Mouse (Mus musculus) heart, embryonic 16.5 days (tissue): ENCODE data around the gene Gli1. TPM values are rescaled to one million over a fixed set of nuclear protein-coding genes. Genes with fewer than 3 reads are reported as not detected.

ENCODE experiments used
- ATAC-seq: fragments of 200-750 bp; cut with Nextera tagmentation; replicated peaks from 2 replicates; pipeline ENCODE4 v1.8.0; 2017; ENCODE audit warnings: moderate number of reproducible peaks; ENCODE audit not compliant: insufficient read depth, low FRiP score; ENCODE audit errors: extremely low read depth
- H3K27ac ChIP-seq: fragments of 300-500 bp; sonication (generic); 2 replicates; pipeline ENCODE4 v1.5.1; 2014; ENCODE audit warnings: mild to moderate bottlenecking, low read length, control low read depth, moderate library complexity
- H3K27me3 ChIP-seq: fragments of 300-500 bp; sonication (generic); 2 replicates; pipeline ENCODE4 v1.6.1; 2014; ENCODE audit warnings: low read length, mixed read lengths; ENCODE audit not compliant: control insufficient read depth, insufficient read depth
- H3K36me3 ChIP-seq: fragments of 300-500 bp; sonication (generic); 2 replicates; pipeline ENCODE4 v1.6.1; 2014; ENCODE audit not compliant: control insufficient read depth, insufficient read depth
- H3K4me1 ChIP-seq: fragments of 300-500 bp; sonication (generic); 2 replicates; pipeline ENCODE4 v1.6.1; 2014; ENCODE audit warnings: low read length, mixed read lengths; ENCODE audit not compliant: control insufficient read depth, insufficient read depth
- H3K4me2 ChIP-seq: fragments of 300-500 bp; sonication (generic); 2 replicates; pipeline ENCODE4 v1.6.1; 2014; ENCODE audit warnings: low read depth, mild to moderate bottlenecking, control low read depth, low read length
- H3K4me3 ChIP-seq: fragments of 300-500 bp; sonication (generic); 2 replicates; pipeline ENCODE4 v1.5.1; 2014; ENCODE audit warnings: mild to moderate bottlenecking, control low read depth, low read length
- H3K9ac ChIP-seq: fragments of 300-500 bp; sonication (generic); 2 replicates; pipeline ENCODE4 v1.6.1; 2014; ENCODE audit warnings: low read length, control low read depth
- H3K9me3 ChIP-seq: fragments of 300-500 bp; sonication (generic); replicated peaks from 2 replicates; pipeline ENCODE4 v1.6.1; 2016; ENCODE audit warnings: low read length; ENCODE audit not compliant: control insufficient read depth
- WGBS: fragments of 180-500 bp; shearing (Covaris S2); extraction: QIAGEN DNeasy Blood & Tissue Kit; methylation state at CpG from one replicate; pipeline ENCODE4 v1.1.7; 2014; 5-methylcytosine and 5-hydroxymethylcytosine counted together
- polyA plus RNA-seq: library from polyadenylated mRNA; unstranded; fragments of >200 nt; fragmentation: Nextera tagmentation; extraction: Ambion mirVana; gene quantifications from 2 replicates; pipeline ENCODE4 v1.2.1, GENCODE M21; 2015

Gli1 gene
- polyA plus RNA-seq, 1 experiment from 2014 or later = 0.91 TPM

GRCm38 (mm10) chr10:127281316-127281715, 60.5 kb downstream of the Gli1 start:
- Histone ChIP-seq H3K4me2 (no peak overlapping the region), H3K4me3 (no peak overlapping the region), H3K27ac (no peak overlapping the region), H3K4me1 (peaks cover 12% of the 10 kb centered on the region; the same call in 1 of the 2 replicates), H3K36me3 (peaks cover 83% of the 10 kb centered on the region), H3K9ac (no peak overlapping the region), H3K27me3 (no peaks in the 10 kb centered on the region), H3K9me3 (no peaks in the 10 kb centered on the region)
- no peak for ATAC-seq
- 82% methylated on average over 8 of the region's 8 CpGs for WGBS

Other genes starting within 250 kb of the Gli1 start
- 55.9 and 57.5 TPM in 2 replicates for gene Os9, start 220.8 kb downstream of the Gli1 start, polyA plus RNA-seq
- 3.4 and 6.5 TPM in 2 replicates for gene B4galnt1, start 176.7 kb downstream of the Gli1 start, polyA plus RNA-seq
- gene Slc26a10, start 161.3 kb downstream of the Gli1 start, polyA plus RNA-seq = 16.2 and 17.6 TPM in 2 replicates
- gene Arhgef25, start 151.9 kb downstream of the Gli1 start, polyA plus RNA-seq = 26.0 and 27.0 TPM in 2 replicates
- gene Dtx3, start 146.2 kb downstream of the Gli1 start, polyA plus RNA-seq = 69.9 and 72.5 TPM in 2 replicates
- 26.3 and 27.2 TPM in 2 replicates for gene Pip4k2c, start 130.4 kb downstream of the Gli1 start, polyA plus RNA-seq
- gene Kif5a, start 78.6 kb downstream of the Gli1 start, polyA plus RNA-seq = 0.36 and 0.70 TPM in 2 replicates
- gene Dctn2, start 75.6 kb downstream of the Gli1 start, polyA plus RNA-seq = 148 and 152 TPM in 2 replicates
- gene Mbd6, start 53.0 kb downstream of the Gli1 start, polyA plus RNA-seq = 11.4 and 11.7 TPM in 2 replicates
- 80.4 and 81.2 TPM in 2 replicates for gene Mars, start 30.2 kb downstream of the Gli1 start, polyA plus RNA-seq
- gene Arhgap9, start 20.0 kb downstream of the Gli1 start, polyA plus RNA-seq = 7.5 and 15.9 TPM in 2 replicates
- gene Inhbe, start 12.4 kb upstream of the Gli1 start, polyA plus RNA-seq = 0.04 TPM in 1 of 2 replicates, not detected in the other
- gene Inhbc, start 28.5 kb upstream of the Gli1 start, polyA plus RNA-seq = not detected in 2 replicates
- 22.6 and 29.9 TPM in 2 replicates for gene R3hdm2, start 38.4 kb upstream of the Gli1 start, polyA plus RNA-seq
- 0.46 and 0.84 TPM in 2 replicates for gene Stac3, start 159.7 kb upstream of the Gli1 start, polyA plus RNA-seq
- gene Ndufa4l2, start 173.0 kb upstream of the Gli1 start, polyA plus RNA-seq = 59.8 and 72.0 TPM in 2 replicates
- gene Shmt2, start 180.5 kb upstream of the Gli1 start, polyA plus RNA-seq = 127 and 132 TPM in 2 replicates
- gene Nxph4, start 192.6 kb upstream of the Gli1 start, polyA plus RNA-seq = 1.2 and 1.4 TPM in 2 replicates